Comparison of ENCODE assay signal across 8 mouse cellular contexts in the genomic region with DNA sequence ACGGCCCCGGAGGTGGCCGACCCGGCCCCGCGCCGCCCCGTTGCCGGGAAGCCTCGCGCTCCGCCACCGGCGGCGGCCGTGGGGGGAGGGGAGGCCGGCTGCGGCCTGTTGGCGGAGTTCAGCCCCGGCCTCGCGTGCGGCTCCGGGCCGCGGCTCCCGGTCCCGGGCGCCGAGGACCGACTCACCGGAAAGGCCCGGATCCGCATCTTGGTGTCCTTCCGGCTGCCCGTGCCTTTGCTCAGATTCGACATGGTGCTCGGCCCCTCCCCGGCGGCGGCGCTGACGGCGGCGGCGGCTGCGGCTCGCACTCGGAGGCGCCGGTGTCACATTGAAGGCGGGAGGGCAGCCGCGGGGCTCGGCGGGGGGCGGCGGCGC. TPM values are rescaled to one million over a fixed set of nuclear protein-coding genes. Genes with fewer than 3 reads are reported as not detected.
A peak's percentile ranks its signal among the peaks of the same experiment; 100 is the strongest.
DNase-seq lines count a peak whose midpoint lies in the region; ATAC-seq and TF ChIP-seq lines count a peak whose summit lies in the region.

No protein-coding gene starts in this region.

- no peak for TF ChIP-seq CTCF in forebrain, postnatal 0 days (IDR thresholded peaks at IDR 0.05; ENCODE audit: low read depth)

- ATAC-seq in forebrain, postnatal 0 days: peak; percentile 15
- peak; percentile 54 for ATAC-seq in intestine, embryonic 14.5 days (replicated peaks; ENCODE audit: low FRiP score, low TSS enrichment, low read depth)
- peak; percentile 4; the same call in 1 of the 2 replicates for ATAC-seq in limb, embryonic 11.5 days (ENCODE audit: insufficient number of reproducible peaks, low FRiP score, low TSS enrichment, low read depth)
- peak; percentile 35 for ATAC-seq in midbrain, embryonic 11.5 days (ENCODE audit: low FRiP score)
- no peak; the same call in 1 of the 2 replicates for ATAC-seq in megakaryocyte-erythroid progenitor cell, adult 5-6 weeks (replicated peaks; ENCODE audit: low FRiP score, low TSS enrichment, poor library complexity, severe bottlenecking)

- peak overlapping the region; percentile 99 for H3K27ac ChIP-seq in forebrain, postnatal 0 days (ENCODE audit: low read depth, low read length)
- H3K27ac ChIP-seq in intestine, embryonic 14.5 days (ENCODE audit: low read depth): peak overlapping the region; percentile 96
- H3K27ac ChIP-seq in limb, embryonic 11.5 days (replicated peaks; ENCODE audit: low read depth, low read length): peak overlapping the region; percentile 98
- H3K27ac ChIP-seq in midbrain, embryonic 11.5 days (ENCODE audit: low read depth, low read length): peak overlapping the region; percentile 97

- peak overlapping the region; percentile 96 for H3K4me3 ChIP-seq in forebrain, postnatal 0 days (ENCODE audit: low read depth, low read length)
- peak overlapping the region; percentile 95 for H3K4me3 ChIP-seq in intestine, embryonic 14.5 days (ENCODE audit: low read depth, low read length)
- peak overlapping the region; percentile 85 for H3K4me3 ChIP-seq in limb, embryonic 11.5 days (ENCODE audit: low read depth, low read length)
- peak overlapping the region; percentile 86 for H3K4me3 ChIP-seq in midbrain, embryonic 11.5 days (ENCODE audit: low read depth, low read length)

- no peaks in the 10 kb centered on the region for H3K36me3 ChIP-seq in forebrain, postnatal 0 days (ENCODE audit: insufficient read depth)
- H3K36me3 ChIP-seq in intestine, embryonic 14.5 days (ENCODE audit: control insufficient read depth, insufficient read depth, low read length): no peaks in the 10 kb centered on the region
- no peaks in the 10 kb centered on the region for H3K36me3 ChIP-seq in limb, embryonic 11.5 days (ENCODE audit: control insufficient read depth, insufficient read depth, low read length)
- no peaks in the 10 kb centered on the region for H3K36me3 ChIP-seq in midbrain, embryonic 11.5 days (ENCODE audit: control insufficient read depth, insufficient read depth, low read length)

- peaks cover 11% of the 10 kb centered on the region; the same call in 1 of the 2 replicates for H3K4me1 ChIP-seq in forebrain, postnatal 0 days (ENCODE audit: insufficient read depth)
- peaks cover 19% of the 10 kb centered on the region for H3K4me1 ChIP-seq in intestine, embryonic 14.5 days (replicated peaks; ENCODE audit: control insufficient read depth, insufficient read depth, low read length)
- H3K4me1 ChIP-seq in limb, embryonic 11.5 days (ENCODE audit: control insufficient read depth, insufficient read depth, low read length): peaks cover 3% of the 10 kb centered on the region; the same call in 1 of the 2 replicates
- peaks cover 2% of the 10 kb centered on the region; the same call in 1 of the 2 replicates for H3K4me1 ChIP-seq in midbrain, embryonic 11.5 days (ENCODE audit: control insufficient read depth, insufficient read depth, low read length)

- no peaks in the 10 kb centered on the region for H3K27me3 ChIP-seq in forebrain, postnatal 0 days (ENCODE audit: insufficient read depth, low read length)
- no peaks in the 10 kb centered on the region for H3K27me3 ChIP-seq in intestine, embryonic 14.5 days (replicated peaks; ENCODE audit: control insufficient read depth, insufficient read depth, low read length)
- H3K27me3 ChIP-seq in limb, embryonic 11.5 days (ENCODE audit: control insufficient read depth, insufficient read depth, low read length): no peaks in the 10 kb centered on the region
- H3K27me3 ChIP-seq in midbrain, embryonic 11.5 days (ENCODE audit: control insufficient read depth, insufficient read depth, low read length): no peaks in the 10 kb centered on the region

- H3K9ac ChIP-seq in forebrain, postnatal 0 days: peak overlapping the region; percentile 97
- H3K9ac ChIP-seq in intestine, embryonic 14.5 days (ENCODE audit: low read length): peak overlapping the region; percentile 90
- peak overlapping the region; percentile 98 for H3K9ac ChIP-seq in limb, embryonic 11.5 days (ENCODE audit: low read length)
- peak overlapping the region; percentile 91 for H3K9ac ChIP-seq in midbrain, embryonic 11.5 days (ENCODE audit: low read length)

- H3K4me2 ChIP-seq in forebrain, postnatal 0 days (ENCODE audit: low read depth): peak overlapping the region; percentile 53
- H3K4me2 ChIP-seq in intestine, embryonic 14.5 days (ENCODE audit: low read length): peak overlapping the region; percentile 95
- peak overlapping the region; percentile 86 for H3K4me2 ChIP-seq in limb, embryonic 11.5 days (ENCODE audit: low read depth, severe bottlenecking)
- peak overlapping the region; percentile 88 for H3K4me2 ChIP-seq in midbrain, embryonic 11.5 days

- WGBS in forebrain, postnatal 0 days: under 1% methylated on average over 47 of the region's 59 CpGs
- WGBS in intestine, embryonic 14.5 days: under 1% methylated on average over 45 of the region's 59 CpGs
- 0% methylated on average over 40 of the region's 59 CpGs for WGBS in limb, embryonic 11.5 days
- under 1% methylated on average over 54 of the region's 59 CpGs for WGBS in midbrain, embryonic 11.5 days

- peak; percentile 40 for DNase-seq in R1 (ENCODE audit: low read depth, low spot score)
- peak; percentile 70 to 82 for DNase-seq in cerebellum, adult 18-20 months
- peak; percentile 66 for DNase-seq in forebrain, postnatal 0 days
- DNase-seq in intestine, embryonic 14.5 days (ENCODE audit: low spot score): peak; percentile 80
- peak; percentile 73 for DNase-seq in limb, embryonic 11.5 days (ENCODE audit: low spot score)
- peak; percentile 95 for DNase-seq in midbrain, embryonic 11.5 days (ENCODE audit: low spot score, missing footprints)
- DNase-seq in skeletal muscle tissue, adult 2 months (ENCODE audit: low read depth, low spot score): peak; percentile 51

- no peaks in the 10 kb centered on the region for H3K9me3 ChIP-seq in forebrain, postnatal 0 days (ENCODE audit: low read length)
- no peaks in the 10 kb centered on the region for H3K9me3 ChIP-seq in intestine, embryonic 14.5 days (ENCODE audit: control insufficient read depth, low read length)
- H3K9me3 ChIP-seq in limb, embryonic 11.5 days (ENCODE audit: control insufficient read depth, low read length): no peaks in the 10 kb centered on the region
- no peaks in the 10 kb centered on the region for H3K9me3 ChIP-seq in midbrain, embryonic 11.5 days (ENCODE audit: control insufficient read depth, low read length)

RNA-seq across cellular contexts. Expression of a gene that starts 0.2 kb away (rescaled TPM):
- 93.3 and 99.6 TPM in 2 replicates for total RNA-seq in forebrain, postnatal 0 days (2014; rRNA removed)
- polyA plus RNA-seq in forebrain, postnatal 0 days (2015; fragmentation: Nextera tagmentation; extraction: Ambion mirVana): 24.7 and 25.5 TPM in 2 replicates
- polyA plus RNA-seq in intestine, embryonic 14.5 days (2014; fragmentation: Nextera tagmentation; extraction: Ambion mirVana): 59.0 and 60.6 TPM in 2 replicates
- 51.9 and 56.4 TPM in 2 replicates for polyA plus RNA-seq in limb, embryonic 11.5 days (2014; fragmentation: Nextera tagmentation; extraction: Ambion mirVana)
- polyA plus RNA-seq in midbrain, embryonic 11.5 days (2014; fragmentation: Nextera tagmentation; extraction: Ambion mirVana): 51.7 and 53.7 TPM in 2 replicates
- 72.7 and 93.7 TPM in 2 replicates for total RNA-seq in megakaryocyte-erythroid progenitor cell, adult 5-6 weeks (2014; fragmentation: Nextera tagmentation)
- 244 and 250 TPM in 2 replicates for total RNA-seq in megakaryocyte-erythroid progenitor cell, adult 5-6 weeks (2017)

Comparison
In these comparisons a context has a peak if more than half of its experiments do, and no peak if none do; other contexts are left out.
1. DNase-seq: peak in every context shown above with its lines; median percentile 95 in midbrain, embryonic 11.5 days; 80 in intestine, embryonic 14.5 days; 76 in cerebellum, adult 18-20 months; 73 in limb, embryonic 11.5 days; 66 in forebrain, postnatal 0 days; 51 in skeletal muscle tissue, adult 2 months; 40 in R1.